Mouse (Mus musculus) gonadal fat pad, adult 2 months (tissue): ENCODE data around the gene Nlgn1. TPM values are rescaled to one million over a fixed set of nuclear protein-coding genes. Genes with fewer than 3 reads are reported as not detected.

Experiments
- DNase-seq: peaks from one replicate; pipeline ENCODE4 v3.0.0-alpha.2; 2012; ENCODE audit warnings: low read depth
- polyA plus RNA-seq: library from polyadenylated mRNA; depleted of rRNA; stranded (reverse); fragments of >200 nt; gene quantifications from 2 replicates; pipeline ENCODE4 v1.2.3, GENCODE M21; 2012; rRNA removed

The Nlgn1 gene
- 0.45 and 0.66 TPM in 2 replicates for polyA plus RNA-seq

GRCm38 (mm10) chr3:26332400-26333238 lies at the start of gene Nlgn1:
Gene Nlgn1 (minus strand): TSS chr3:26332460.
- DNase-seq: no peak

GRCm38 (mm10) chr3:26378272-26378671 lies 46.0 kb upstream of the Nlgn1 start:
- no peak for DNase-seq

- DNase-seq: no peak
Observed at GRCm38 (mm10) chr3:26355082-26355481, 22.8 kb upstream of the Nlgn1 start.

GRCm38 (mm10) chr3:26354483-26355030 lies 22.3 kb upstream of the Nlgn1 start:
- DNase-seq: no peak

GRCm38 (mm10) chr3:26337495-26337894 lies 5.2 kb upstream of the Nlgn1 start:
- DNase-seq: no peak

- DNase-seq: no peak
Observed at GRCm38 (mm10) chr3:26333239-26333811, 1.1 kb upstream of the Nlgn1 start.

GRCm38 (mm10) chr3:26331177-26332061 lies 841 bp downstream of the Nlgn1 start:
- DNase-seq: no peak

GRCm38 (mm10) chr3:26330863-26331176 lies 1.4 kb downstream of the Nlgn1 start:
- DNase-seq: no peak

GRCm38 (mm10) chr3:26330019-26330418 lies 2.2 kb downstream of the Nlgn1 start:
- DNase-seq: no peak

- DNase-seq: no peak
Observed at GRCm38 (mm10) chr3:26324510-26324909, 7.8 kb downstream of the Nlgn1 start.

- DNase-seq: no peak
Observed at GRCm38 (mm10) chr3:26317397-26317796, 14.9 kb downstream of the Nlgn1 start.

GRCm38 (mm10) chr3:26297869-26298268 lies 34.4 kb downstream of the Nlgn1 start:
- DNase-seq: no peak

GRCm38 (mm10) chr3:26270894-26271795 lies 61.1 kb downstream of the Nlgn1 start:
- DNase-seq: no peak

GRCm38 (mm10) chr3:26246564-26246963 lies 85.7 kb downstream of the Nlgn1 start:
- DNase-seq: no peak

GRCm38 (mm10) chr3:26243274-26243673 lies 89.0 kb downstream of the Nlgn1 start:
- no peak for DNase-seq

GRCm38 (mm10) chr3:26230006-26230405 lies 102.3 kb downstream of the Nlgn1 start:
- DNase-seq: no peak

- DNase-seq: no peak
Observed at GRCm38 (mm10) chr3:26228827-26229226, 103.4 kb downstream of the Nlgn1 start.

GRCm38 (mm10) chr3:26228172-26228781 lies 104.0 kb downstream of the Nlgn1 start:
- DNase-seq: no peak

GRCm38 (mm10) chr3:26223500-26223899 lies 108.8 kb downstream of the Nlgn1 start:
- no peak for DNase-seq

GRCm38 (mm10) chr3:26216231-26216630 lies 116.0 kb downstream of the Nlgn1 start:
- DNase-seq: no peak

GRCm38 (mm10) chr3:26202702-26203101 lies 129.6 kb downstream of the Nlgn1 start:
- no peak for DNase-seq
